Mouse (Mus musculus) left cerebral cortex, postnatal 4 days (tissue): ENCODE data around the gene Vdac2. TPM values are rescaled to one million over a fixed set of nuclear protein-coding genes. Genes with fewer than 3 reads are reported as not detected.
A peak's percentile ranks its signal among the peaks of the same experiment; 100 is the strongest.

Experiments
- DNase-seq: peaks from one replicate; pipeline ENCODE4 v3.0.0-alpha.2; 2022
- intact Hi-C: fragments of 180-260 bp; cut with DNase I; formaldehyde crosslinking; loops from one replicate; pipeline ENCODE4 v1.15.1; 2025
- total RNA-seq, 2 experiments: library from RNA; stranded (reverse); gene quantifications; 2 replicates each; pipeline ENCODE4 v1.2.3; 2021

Vdac2 gene
- total RNA-seq, 2 experiments from 2014 or later = 182 to 185 TPM

DNA sequence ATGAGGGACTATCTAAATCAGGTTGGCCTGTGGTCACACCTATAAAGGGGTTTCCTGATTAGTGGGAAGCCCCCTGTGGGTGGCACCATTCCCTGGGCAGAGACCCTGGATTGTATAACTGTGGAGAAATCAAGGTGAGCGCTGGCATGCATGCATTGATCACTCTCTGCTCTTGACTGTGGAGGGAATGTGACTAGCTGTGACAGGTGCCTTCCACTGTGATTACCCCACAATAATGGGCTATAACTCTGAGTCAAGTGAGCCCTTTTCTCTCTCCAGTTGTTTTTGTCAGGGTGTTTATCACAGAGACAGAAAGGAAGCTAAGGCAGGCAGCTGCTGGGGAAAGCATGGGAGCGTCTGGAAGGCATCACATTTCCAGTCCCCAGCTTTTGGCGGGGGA, 8.8 kb upstream of the Vdac2 start:
- DNase-seq = no peak
- intact Hi-C loops = no loop called here

GRCm38 (mm10) chr14:21817453-21817852, 7.6 kb upstream of the Vdac2 start:
- no peak for DNase-seq
- intact Hi-C loops = no loop called here

GRCm38 (mm10) chr14:21820880-21821505, 4.0 kb upstream of the Vdac2 start:
- intact Hi-C loops = no loop called here

GRCm38 (mm10) chr14:21822307-21822706, 2.7 kb upstream of the Vdac2 start:
- intact Hi-C loops = no loop called here
- DNase-seq = no peak

More at GRCm38 (mm10) chr14:21820880-21821505, 4.0 kb upstream of the Vdac2 start:
- no peak for DNase-seq

- intact Hi-C loops = no loop called here
- DNase-seq = peak; percentile 64
These were observed 2.2 kb upstream of the Vdac2 start for GRCm38 (mm10) chr14:21822795-21823374.

- intact Hi-C loops = no loop called here
- no peak for DNase-seq
These were observed 1.1 kb upstream of the Vdac2 start for GRCm38 (mm10) chr14:21823897-21824296.

- DNase-seq = peak; percentile 60
- intact Hi-C loops = no loop called here
These were observed 901 bp downstream of the Vdac2 start for GRCm38 (mm10) chr14:21825786-21826491.

DNA sequence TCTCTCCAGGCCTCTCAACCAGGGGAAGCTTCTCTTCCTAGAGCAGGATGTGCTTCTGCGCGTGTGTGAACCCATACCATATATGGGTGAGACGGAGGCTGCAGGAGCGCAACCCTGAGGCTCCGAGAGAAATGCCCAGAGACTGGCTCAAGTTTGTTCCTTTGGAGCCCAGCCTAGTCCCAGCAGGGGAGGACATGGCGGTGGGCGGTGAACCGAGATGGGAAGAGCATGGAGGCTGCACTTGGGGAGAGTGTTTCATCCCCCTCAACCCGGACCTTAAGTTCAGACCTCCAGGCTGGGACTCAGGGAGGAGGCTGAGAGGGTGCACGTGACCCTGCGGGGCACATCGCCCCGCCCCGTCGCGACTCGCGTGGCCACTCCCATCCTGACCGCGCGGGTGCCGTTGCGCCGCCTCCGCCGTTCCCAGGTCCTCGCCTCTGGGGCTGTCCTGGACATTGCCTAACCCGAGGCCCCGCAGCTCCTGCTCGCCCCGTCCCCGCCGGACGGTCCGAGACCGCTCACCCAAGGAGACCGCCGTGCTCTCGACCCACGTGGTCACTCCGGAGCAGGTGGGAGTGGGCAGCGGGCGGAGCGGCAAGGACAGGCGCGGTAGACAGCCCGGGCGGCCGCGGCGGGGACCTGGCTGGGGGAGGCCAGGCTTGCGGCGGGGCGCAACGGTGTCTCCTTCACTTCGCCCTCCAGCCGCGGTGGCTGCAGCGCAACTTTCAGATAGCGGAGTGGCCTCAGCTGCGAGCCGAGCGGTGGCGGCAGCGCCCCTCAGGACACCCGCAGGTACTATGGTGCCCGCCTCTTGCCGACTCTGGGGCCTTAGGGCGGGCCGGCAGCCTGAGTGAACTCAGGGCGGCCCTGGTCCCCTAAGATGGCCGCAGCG, 6.1 kb downstream of the Vdac2 start:
- DNase-seq = peak; percentile 97
- intact Hi-C loops = loop anchor here (5.0 kb wide), 1 partner anchor 79 kb away; the partner anchor contains the start of genes Dusp13 and Samd8

DNA sequence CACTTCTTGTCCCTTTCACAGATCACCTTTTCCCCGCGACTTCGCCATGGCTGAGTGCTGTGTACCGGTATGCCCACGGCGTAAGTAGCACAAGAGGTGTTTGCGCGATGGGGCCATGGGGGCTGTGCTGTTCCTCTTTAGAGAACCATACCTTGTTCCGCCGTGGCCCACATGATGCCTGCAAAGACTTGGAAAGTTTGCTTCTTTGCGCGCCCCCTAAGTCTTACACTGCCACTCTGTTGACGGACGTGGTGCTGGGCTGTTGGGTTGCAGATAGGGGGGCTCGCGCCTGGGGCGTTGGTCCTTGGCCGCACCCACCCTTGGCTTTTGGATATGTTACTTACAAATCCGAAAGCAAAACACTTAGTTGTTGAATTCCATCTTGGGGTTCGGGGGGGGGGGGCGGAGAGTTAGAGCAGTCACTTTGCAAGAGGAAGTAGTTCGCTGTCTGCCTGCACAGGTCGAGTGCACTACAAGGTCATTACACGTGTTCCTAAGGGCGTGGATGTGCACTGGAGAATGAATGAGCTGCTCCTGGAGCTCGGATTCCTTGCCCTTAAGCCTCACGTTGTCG, 6.9 kb downstream of the Vdac2 start:
- DNase-seq = no peak
- intact Hi-C loops = loop anchor here (5.0 kb wide), 1 partner anchor 80 kb away; the partner anchor contains the start of genes Dusp13 and Samd8

DNA sequence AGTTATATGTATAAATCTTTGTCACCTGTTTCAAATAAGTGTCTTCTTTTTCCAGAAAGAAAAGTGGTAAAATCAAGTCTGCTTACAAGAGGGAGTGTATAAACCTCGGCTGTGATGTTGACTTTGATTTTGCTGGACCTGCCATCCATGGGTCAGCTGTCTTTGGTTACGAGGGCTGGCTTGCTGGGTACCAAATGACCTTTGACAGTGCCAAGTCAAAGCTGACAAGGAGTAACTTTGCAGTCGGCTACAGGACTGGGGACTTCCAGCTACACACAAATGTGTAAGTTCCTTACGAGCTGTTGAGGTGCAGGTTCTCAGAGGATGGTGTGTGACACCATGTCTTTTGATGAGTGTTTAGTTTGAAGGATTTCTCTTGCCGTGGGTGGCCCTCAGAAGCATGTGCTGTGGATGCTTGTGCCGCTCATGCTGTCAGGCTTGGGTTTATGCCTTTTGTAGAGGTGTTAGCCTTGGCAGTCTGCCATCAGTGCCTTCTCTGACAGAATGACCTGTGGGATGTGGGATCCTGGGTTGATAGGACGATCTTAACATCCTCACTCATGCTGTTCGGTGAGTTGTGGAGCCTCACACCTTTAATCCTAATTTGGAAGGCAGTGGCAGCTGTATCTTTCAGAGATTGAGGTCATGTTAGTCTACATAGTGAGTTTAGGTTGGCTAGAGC, 13.4 kb downstream of the Vdac2 start:
- DNase-seq = no peak
- intact Hi-C loops = no loop called here

- intact Hi-C loops = loop anchor here (10.0 kb wide), 1 partner anchor 717 kb away; no protein-coding TSS in a partner anchor
- DNase-seq = no peak
These were observed 17.0 kb downstream of the Vdac2 start for GRCm38 (mm10) chr14:21841819-21842592.

- no peak for DNase-seq
- intact Hi-C loops = loop anchor here (10.0 kb wide), 1 partner anchor 718 kb away; no protein-coding TSS in a partner anchor
These were observed 18.2 kb downstream of the Vdac2 start for GRCm38 (mm10) chr14:21843263-21843662.

DNA sequence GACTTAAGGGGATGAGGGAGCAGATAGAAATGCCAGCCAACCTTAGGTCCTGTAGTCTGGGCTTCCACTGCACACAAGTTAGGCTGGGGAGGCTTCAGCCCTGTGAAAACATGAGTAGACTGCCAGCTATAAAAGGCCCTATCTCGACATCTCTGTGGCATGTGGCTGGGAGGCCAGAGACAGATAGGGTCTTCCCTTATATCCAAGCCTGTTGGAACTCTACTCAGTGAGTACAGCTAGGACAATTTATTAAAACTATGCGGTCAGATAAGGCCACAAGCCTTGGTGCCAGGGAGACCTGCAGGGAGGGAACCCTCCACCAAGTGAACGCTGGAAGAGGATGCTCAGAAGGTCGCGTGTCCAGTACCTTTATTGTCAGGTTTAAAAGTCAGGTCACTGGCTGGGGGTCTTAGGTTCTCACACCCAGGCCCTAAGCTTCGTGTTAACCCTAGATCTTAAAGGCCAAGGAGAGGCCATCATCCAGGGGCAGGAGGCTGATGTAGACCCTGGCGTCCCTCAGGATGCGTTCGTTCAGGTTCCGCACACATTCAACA, 21.9 kb downstream of the Vdac2 start:
- no peak for DNase-seq
- intact Hi-C loops = loop anchor here (10.0 kb wide), 1 partner anchor 722 kb away; no protein-coding TSS in a partner anchor

GRCm38 (mm10) chr14:21847381-21848165, 22.5 kb downstream of the Vdac2 start:
- intact Hi-C loops = loop anchor here (10.0 kb wide), 1 partner anchor 723 kb away; no protein-coding TSS in a partner anchor
- DNase-seq = peak; percentile 90

DNA sequence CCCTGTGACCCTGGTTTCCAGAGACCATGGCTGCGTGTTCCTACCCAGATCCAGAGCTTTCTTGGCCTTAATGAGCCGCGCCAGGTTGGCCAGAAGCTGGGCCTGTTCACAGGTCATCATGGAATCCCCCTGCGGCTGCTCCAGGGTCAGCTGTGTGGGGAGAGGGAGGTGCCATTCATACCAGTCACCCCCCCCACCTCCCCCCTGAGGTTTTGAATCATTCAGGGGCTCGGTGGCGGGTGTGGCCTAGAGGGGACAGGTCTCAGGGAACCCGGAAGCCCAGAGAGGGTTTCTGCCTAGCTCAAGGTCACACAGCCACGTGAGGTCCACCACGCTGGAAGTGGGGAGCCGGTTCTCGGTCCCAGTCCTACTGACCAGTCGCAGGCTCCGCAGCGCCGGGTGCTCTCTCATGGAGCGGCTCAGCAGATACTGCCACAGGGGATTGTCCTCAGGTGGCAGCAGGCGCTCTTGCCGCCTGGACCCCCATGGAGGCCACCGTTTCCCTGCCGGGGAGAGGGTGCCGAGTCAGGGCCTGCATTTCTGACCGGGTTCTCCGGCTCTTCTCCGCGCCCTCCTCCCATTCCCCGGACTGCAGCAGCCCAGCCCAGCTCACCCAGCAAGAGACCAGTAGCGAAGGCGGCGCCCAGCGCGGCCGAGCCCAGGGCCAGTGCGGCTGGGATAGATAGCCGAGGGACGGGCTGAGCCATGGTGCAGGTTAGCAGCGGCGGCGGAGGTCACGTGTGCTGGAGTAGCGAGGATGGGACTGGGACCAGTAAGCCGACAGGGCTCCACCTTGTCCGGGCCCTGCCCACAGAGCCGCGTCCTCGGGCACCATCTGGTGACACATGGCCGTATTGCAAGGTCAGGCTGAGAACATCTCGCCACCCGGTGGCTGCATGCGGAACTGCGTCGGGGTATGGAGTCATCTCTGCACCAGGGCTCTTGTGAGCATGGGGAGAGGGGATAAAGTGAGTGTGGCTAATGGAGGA, 23.4 kb downstream of the Vdac2 start, which contains the start of gene Comtd1:
TSS of gene Comtd1 (minus strand) at position 812 of the 989 bp plus-strand sequence.
- intact Hi-C loops = loop anchor here (10.0 kb wide), 1 partner anchor 724 kb away; no protein-coding TSS in a partner anchor

More for the DNA sequence above, 23.4 kb downstream of the Vdac2 start, which contains the start of gene Comtd1:
- peak; percentile 96 for DNase-seq
